Mouse (Mus musculus) naive thymus-derived CD4-positive, alpha-beta T cell, adult 2 months (primary cell): ENCODE results near the gene Nup188.
A peak's percentile ranks its signal among the peaks of the same experiment; 100 is the strongest.

Source experiments
- DNase-seq: peaks from one replicate; pipeline ENCODE4 v3.0.0-alpha.2; 2011; ENCODE audit warnings: low read depth

Nup188 gene

DNA sequence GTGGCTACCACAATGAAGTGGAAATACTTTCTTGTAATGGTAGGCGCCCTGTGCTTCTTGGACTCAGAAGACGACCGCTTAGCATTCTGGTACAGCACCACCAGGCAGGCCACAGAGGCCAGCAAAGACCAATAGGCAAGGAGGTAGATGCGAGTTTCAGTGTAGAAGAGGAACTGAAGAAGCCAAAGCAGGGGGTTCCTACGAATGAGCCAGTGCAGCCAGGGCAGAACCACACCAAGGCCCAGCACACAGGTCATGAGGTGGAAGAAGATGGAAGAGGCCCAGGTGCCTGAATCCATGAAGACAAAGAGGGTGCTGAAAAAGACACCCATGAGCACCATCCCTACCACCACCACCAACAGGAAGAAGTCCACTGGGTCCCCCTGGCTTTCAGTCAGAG, 1.2 kb upstream of the Nup188 start:
- DNase-seq = no peak

DNA sequence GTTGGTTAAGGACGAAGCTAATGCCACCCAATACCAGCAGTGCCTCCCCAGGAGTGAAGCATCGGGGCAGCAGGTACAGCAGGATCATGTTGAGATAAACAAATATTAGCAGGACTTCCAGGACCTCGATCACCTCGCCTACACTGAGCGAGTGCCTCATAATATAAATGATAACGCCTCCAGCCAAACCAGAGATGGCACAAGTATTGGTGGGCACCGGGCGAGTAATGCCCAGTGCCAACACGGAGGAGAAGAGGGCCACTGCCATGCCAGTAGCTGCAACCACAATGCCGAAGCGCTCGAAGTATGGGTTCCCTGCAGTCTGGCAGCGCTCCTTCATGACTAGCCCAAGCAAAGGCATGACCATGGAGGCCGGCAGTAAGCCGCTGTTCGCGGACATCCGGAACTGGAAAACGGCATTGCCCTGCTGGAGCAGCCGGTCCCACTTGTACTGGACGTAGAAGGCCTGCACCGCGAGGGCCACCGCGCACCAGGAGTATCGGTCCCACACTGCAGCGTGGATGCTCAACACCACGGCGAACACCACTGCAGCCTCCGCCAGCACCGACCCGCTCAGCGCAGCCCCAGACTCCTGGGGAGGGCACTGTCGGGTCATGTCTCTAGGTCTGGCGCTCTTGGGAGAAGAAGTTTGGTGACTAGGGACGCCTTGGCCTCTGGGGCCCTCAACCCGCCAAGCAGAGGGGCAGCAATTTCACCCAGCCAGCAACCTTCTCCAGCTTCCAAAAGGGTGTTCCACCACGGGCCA, 598 bp upstream of the Nup188 start:
- no peak for DNase-seq

DNA sequence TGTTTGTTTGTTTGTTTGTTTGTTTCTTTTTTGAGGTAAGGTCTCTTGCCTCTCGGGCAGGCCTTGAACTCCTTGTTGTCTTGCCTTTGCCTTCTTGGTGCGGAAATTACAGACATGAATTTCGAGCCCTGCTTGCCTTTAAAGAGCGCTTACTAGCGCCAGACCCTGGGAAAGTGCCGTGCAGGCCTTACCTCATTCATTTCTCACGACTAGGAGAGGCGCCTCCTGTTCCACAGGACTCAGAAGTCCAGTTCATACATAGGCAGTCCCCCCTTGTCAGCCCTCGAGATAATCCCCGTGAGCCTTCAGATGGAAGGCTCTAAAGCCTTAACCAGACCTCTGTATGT, 803 bp downstream of the Nup188 start:
- DNase-seq = peak; percentile 57

DNA sequence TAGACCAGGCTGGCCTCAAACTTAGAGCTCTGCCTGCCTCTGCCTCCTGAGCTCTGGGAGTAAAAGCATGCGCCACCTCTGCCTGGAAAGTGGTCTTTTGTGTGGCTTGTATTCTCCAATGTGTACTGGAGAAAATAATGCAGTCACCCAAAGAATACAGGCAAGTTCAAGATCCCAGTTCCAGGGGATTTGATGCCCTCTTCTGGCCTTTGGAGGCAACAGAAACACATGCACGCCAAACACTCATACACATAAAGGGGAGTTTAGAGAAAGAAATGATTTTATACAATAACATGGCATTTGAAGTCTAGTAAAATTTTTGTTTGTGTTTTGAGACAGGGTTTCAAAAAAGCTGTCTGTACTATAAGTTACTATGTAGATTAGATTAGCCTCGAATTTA, 13.3 kb downstream of the Nup188 start:
- peak; percentile 30 for DNase-seq

DNA sequence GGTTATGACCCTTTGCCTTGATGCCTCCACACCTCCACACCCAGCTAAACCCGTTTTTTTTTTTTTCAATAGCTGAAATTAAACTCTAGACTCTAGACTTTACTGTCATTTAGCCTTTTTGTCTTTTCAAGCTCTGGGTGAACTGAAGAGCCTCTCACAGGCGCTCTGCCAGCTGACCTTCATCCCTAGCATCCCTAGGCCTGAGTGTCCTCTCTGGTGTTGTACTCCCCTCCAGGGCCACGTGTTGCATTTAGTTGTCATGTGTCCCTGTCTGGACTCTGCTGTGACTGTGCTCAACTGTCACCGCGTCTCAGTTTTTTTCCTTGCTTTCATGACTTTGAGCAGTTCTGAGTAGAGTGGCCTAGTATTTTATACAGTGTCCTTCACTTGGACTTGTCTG, 13.8 kb downstream of the Nup188 start:
- DNase-seq = no peak

DNA sequence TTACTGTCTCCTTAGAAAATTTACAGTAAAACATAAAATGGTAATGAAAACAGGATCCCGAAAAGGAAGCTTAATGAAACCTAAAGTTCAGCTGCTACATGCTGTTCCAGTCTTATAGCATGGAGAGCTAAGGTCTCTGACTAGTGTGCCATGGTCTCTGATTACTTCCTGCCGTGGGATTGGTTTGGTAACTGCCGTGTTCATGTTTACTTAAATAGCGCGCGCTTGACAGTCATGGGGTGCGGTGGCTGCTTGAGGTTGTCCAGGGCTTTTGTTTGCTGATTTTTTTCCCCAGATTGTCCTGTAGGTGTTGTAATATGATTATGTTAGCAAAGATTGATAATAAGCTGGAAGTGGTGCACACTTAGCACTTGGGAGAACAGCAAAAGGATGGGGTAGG, 19.9 kb downstream of the Nup188 start:
- no peak for DNase-seq

DNA sequence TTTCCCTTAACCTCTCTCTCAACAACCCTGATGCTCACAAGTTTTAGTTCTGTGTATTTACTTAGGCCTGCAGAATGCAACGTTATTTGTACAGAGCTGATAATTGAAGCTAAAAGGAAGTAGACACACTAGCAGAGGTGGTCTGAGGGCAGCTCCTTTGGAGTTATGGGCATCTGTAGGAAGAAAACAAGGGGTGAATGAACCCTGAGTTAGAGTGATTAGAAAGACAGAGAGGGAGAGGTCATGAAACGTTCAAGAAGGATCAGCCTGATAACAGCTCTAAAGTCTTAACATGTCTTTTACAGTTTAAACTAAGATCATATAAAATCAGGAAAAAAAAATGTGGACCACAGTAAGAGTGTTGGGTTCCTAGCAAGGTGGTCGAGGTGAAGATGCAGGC, 23.2 kb downstream of the Nup188 start:
- no peak for DNase-seq

DNA sequence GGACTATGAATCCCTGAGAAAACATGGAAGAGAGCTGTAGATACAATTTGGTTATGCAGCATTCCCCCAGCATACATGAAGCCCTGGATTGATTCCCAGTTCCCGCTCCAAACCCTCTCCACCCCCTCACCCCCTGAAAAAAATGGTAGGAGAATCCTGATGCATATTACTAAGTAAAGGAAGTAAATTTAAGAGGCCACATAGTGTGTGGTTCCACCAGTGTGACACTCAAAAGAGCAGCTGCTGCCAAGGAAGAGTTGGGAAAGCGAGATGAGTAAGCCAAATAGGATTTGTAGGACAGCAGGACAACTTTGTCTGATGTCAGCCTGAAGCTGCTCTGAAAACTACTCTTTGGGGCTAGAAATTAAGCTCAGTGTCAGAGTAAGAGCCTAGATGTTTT, 25.3 kb downstream of the Nup188 start:
- no peak for DNase-seq

DNA sequence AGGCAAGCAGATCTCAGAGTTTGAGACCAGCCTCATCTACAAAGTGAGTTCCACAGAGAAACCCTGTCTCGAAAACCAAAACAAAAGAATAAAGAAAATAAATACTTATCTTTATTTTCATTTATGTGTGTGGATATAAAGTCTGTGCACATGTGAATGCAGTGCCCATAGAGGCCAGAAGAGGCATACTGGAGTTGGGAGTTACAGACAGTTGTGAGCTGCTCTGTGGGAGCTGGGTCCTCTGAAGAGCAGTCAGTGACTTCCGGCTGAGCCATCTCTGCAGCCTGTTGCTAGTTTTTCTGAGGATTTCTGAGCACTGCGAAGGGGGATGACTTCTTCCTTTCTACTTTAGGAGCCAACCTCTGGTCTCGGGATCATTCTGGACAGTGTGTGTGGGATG, 29.9 kb downstream of the Nup188 start:
- no peak for DNase-seq

DNA sequence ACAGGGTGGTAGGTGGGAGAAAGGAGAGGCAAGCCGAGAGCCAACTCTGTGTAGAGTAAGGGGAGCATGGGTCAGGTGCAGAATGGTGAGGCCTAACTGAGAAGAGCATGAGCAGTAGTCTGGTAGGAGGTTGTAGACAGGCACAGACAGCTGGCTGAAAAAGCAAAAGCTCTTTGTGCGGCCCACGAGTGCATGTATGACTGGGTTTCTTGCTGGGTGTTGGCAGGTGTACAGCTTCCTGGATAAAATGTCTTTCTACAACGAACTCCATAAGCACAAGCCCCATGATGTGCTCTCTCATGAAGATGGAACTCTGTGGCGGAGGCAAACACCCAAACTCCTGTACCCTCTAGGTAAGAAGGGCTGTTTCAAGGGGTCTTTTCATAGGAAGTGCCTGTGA, 30.8 kb downstream of the Nup188 start:
- DNase-seq = no peak

DNA sequence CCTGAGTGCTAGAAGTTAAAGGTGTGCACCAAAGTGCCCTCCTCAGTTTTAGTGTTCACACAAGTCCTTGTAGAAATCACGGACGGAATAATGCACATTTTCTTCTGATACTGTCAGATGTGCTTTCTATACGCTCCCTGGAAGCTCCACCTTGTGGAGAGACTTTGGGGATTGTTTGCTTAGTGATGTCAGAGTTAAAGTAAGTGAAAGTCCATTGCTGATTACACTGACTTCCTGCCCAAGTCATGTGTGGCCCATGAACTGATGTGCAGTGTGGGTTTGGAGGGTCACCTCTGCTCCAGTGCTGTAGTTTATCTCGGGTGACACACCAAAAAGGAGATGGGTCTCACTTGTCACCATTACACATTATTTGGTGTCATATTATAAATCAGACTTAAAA, 33.1 kb downstream of the Nup188 start:
- no peak for DNase-seq

DNA sequence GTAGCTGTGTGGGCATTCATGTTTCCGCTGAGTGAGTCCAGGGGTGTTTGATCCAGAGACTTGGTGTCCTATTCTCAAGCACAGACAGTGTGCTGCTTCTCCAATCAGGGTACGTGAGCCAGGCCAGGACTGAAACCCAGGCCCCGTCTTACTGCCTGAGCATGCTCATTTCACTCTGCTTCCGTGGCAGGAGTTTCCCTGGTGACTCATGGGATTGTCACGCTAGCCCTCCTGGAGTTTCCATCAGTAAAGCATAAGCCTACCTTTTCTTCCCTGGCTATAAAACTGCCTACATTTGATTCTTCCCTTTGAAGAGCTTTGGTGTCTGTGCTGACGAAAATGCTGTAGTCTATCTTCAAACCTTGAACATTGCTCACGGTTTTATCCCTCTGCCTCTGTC, 36.9 kb downstream of the Nup188 start:
- no peak for DNase-seq

DNA sequence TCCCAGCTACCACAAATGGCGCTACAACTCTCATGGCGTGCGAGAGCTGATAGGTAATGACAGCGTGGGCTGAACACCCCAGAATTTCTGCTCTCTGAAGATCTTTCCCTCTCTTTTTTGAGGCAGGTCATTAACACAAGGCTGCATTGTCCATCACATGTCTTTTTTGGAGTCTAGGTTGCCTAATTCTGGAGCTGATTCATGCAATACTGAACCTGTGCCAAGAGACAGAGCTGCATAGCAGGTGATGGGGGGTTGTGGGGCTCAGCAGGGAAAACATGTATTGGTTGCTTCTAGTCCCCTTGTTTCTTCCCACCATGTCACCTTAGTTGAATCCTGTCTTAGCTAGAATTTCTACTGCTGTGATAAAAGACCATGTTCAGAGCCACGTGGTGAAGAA, 39.1 kb downstream of the Nup188 start:
- no peak for DNase-seq

DNA sequence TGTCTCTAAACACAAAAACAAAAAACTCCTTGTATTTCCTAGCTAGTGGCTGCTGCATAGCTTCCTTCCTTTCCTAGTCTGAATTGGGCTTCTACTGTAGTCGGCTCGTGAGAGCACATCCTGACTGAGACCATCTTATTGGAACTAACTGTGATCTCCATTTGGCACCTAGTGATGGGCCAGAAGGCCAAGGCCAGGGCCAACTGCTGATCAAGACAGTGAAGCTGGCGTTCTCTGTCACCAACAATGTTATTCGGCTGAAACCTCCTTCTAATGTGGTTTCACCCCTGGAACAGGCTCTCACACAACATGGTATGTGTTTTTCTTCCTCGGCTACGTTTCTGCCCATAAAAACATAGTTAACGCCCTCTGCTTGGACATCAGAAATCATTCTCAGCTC, 41.1 kb downstream of the Nup188 start:
- no peak for DNase-seq

DNA sequence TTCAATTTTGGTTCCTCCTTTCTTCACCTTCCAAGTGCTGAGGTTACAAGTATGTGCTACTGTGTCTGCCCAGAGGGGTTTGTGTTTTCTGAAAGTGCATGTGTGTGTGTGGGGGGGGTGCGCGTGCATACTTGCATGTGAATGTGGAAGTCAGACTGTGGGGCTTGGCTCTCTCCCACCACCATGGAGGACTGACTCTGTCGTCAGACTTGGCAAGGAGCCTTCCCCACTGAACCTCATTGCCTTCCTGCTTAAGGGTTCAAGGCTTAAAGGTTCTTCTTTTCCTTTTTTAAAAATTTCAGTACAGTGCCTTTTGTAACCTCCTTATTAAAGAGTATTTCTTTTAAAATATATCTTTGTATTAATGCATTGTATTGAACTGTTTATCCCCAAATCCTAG, 42.6 kb downstream of the Nup188 start:
- no peak for DNase-seq

DNA sequence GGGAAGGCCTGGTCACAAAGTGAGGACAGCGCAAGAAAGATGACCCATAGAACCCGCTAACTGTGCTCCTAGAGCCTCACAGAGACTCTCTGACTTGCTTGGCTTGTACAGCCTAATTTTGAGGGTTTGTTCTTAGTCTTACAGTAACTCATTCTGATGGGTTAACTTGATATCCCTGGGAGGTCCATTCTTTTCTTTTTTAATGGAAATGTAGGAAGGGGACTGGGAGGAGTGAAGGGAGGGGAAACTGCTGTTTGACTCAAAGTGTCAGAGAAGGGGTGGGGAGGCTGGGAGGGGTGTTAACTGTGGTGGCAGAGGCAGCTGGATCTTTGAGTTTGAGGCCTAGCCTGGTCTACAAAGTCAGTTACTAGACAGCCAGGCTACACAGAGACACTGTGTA, 49.1 kb downstream of the Nup188 start:
- no peak for DNase-seq

DNA sequence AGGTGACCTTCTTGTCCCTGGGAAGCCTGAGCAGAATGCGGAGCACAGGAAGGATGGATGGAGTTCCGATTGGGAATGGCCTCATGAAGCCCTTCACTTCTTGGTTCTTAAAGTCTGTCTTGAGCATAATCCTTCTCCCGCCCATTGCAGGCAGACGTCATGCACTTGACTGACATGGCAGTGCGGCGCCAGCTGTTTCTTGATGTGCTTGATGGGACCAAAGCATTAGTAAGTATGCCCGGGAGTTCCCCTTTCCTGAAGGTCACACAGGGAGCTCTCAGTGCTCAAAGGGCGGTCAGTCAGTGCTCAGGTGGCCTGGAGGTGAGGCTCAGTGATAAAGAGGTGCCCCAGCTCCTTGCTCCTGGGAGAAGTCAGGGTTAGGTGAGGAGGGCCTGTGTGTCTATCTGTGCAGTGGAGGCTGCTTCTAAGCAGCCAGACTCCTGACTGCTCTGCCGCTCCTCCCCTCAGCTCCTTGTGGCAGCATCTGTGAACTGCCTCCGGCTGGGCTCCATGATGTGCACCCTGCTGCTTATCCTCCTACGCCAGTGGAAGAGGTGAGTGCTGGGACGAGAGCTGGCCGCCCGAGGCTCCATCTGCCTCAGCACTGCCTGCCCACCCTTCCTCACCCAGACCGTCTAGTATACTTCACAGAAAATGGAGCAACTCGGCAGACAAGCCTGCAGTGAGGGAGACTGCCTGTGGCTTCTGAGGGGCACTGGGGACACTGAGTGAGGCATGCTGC, 50.1 kb downstream of the Nup188 start:
- DNase-seq = no peak

DNA sequence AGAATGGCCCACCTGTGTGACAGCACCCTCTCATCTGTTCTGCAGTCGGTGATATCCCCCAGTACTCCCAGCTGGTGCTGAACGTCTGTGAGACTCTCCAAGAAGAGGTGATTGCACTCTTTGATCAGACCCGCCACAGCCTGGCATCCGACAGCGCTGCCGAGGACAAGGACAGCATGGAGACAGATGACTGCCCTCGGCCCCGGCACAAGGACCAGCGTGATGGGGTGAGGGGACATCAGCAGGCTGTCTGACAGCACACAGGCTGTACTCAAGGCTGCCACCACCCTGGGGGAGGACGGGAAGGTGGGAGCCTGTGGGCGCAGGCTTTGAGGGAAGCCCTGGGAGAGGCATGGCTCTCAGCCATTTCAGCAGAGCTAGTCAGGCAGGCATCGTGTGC, 51.0 kb downstream of the Nup188 start:
- DNase-seq = no peak

DNA sequence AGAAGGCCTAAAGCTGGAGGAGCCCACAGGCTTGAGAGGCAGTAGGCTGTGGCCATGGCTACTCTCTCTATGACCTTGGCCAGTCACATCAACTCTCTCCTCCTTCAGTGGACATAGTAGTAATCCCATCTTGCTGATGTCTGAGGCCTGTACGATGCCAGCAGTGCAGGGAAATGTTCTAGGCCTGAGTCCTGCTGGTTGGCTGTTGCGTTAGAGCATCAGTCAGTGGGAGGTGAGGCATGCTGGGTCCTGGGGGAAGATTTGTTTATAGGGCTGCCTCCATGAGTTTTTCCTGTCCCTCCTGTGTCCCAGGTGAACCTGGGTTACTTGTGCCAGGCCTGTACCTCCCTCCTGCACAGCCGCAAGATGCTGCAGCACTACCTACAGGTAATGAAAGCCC, 55.9 kb downstream of the Nup188 start:
- DNase-seq = no peak

DNA sequence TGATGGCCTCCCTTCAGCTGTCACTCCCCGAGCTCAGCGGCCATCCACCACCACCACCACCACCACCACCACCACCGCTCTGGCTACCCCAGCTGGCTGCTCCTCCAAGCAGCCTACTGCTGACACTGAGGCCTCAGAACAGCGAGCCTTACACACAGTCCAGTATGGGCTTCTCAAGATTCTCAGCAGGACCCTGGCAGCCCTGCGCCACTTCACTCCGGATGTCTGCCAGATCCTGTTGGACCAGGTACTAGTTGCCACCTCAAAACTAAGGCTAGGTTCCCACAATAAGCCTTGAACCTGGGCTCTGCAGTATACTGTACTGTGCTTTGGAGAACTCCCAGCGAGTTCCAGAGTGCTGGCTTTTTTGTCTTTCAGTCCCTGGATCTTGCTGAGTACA, 56.3 kb downstream of the Nup188 start:
- no peak for DNase-seq

DNA sequence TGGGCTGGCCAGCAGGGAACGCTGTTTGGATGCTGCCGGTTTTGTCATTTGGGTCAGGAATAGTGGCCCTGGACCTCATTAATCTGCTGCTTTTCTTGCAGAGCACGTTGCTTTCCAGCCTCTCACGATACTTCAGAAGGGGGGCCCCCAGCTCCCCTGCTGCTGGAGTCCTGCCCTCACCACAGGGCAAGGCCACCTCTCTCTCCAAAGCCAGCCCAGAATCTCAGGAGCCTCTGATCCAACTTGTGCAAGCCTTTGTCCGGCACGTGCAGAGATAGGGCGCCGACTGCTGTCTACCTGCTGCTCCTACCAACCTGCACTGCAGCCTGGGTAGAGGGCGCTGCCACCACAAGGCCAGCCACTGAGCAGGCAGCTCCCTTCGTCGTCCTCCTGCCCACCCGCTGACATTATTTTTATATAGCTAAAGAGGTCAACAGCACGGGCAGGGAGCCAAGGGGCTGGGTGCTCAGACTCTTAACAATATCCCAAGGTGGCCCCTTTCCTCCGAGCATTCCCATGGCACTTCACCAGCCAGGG, 57.5 kb downstream of the Nup188 start:
- no peak for DNase-seq

DNA sequence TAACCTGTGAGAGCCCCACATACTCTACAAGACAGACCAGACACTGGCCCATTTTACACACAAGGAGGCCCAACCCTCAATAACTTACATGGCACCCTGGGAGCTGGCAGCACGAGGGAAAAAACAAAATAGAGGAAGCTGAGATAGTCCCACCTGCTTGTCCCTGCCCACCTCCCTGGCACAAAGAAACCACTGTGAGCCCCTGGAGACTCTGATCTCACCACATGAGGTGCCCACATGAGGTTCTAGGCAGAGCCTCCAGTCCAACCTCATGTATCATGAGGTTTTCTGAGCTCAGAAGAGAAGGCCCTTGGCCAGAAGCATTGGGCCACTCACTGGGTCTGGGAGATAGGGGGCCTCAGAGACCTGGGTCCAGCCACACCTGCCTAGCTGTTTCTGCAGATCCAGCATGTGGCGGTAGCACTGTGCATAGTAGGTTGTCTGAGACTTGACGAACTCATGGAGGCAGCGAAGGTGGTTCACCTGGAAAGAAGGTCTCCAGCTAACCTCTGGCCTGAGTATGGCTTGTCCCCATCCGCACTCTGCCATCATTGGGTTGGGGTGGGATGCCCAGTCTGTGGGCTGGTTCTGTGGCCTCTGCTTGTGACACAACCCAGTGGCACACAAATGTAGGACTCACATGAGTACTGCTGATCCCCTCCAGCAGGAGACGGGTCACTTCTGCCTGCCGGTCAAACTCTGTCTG, 59.9 kb downstream of the Nup188 start:
- DNase-seq = no peak

DNA sequence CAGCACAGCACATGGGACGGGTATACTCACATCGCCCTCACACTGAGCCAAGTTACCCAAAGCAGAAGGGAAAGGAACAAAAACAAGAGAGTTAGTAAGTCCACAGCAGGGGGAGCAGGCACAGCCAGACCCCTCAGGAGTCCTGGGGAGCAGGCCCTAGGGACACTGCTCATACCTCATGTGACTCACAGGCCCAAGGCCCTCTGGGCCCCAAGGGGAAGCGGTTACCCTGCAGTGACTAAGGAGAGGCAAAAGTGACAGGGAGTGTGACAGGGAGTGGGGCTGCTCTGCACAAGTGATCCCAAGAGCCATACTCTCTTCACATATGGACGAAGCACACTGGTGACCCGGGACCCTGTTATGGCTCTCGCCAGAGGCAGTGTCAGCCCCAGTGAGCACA, 63.0 kb downstream of the Nup188 start:
- no peak for DNase-seq
